Mouse (Mus musculus): ENCODE results near the gene A630095N17Rik. TPM values are rescaled to one million over a fixed set of nuclear protein-coding genes. Genes with fewer than 3 reads are reported as not detected.

Gene A630095N17Rik
- not detected in 2 replicates for polyA plus RNA-seq (2014; fragmentation: Nextera tagmentation; extraction: Ambion mirVana)

- Histone ChIP-seq H3K27me3 (replicated peaks; ENCODE audit: control insufficient read depth, insufficient read depth, low read length) (no peaks in the 10 kb centered on the region), H3K4me1 (ENCODE audit: control insufficient read depth, insufficient read depth, low read length) (no peaks in the 10 kb centered on the region), H3K27ac (replicated peaks; ENCODE audit: low read depth, low read length) (no peak within 1 kb of the TSS), H3K9me3 (ENCODE audit: control insufficient read depth, low read length) (no peaks in the 10 kb centered on the region), H3K9ac (ENCODE audit: low read depth, low read length) (no peak within 1 kb of the TSS), H3K36me3 (ENCODE audit: control insufficient read depth, insufficient read depth, low read length) (no peaks in the 10 kb centered on the region), H3K4me3 (ENCODE audit: low read depth, low read length) (no peak within 1 kb of the TSS), H3K4me2 (ENCODE audit: low read depth, low read length) (no peak within 1 kb of the TSS)
- DNase-seq (ENCODE audit: low spot score) (no peak), ATAC-seq (ENCODE audit: low read depth) (no peak)
- 69% methylated on average over 5 of the region's 5 CpGs for WGBS
Observed at GRCm38 (mm10) chr1:75231664-75232152, at the start of gene A630095N17Rik. TSS of gene A630095N17Rik (minus strand) at chr1:75232102.

- H3K9ac ChIP-seq (ENCODE audit: low read depth, low read length), result no peak within 1 kb of the TSS
- H3K36me3 ChIP-seq (ENCODE audit: control insufficient read depth, insufficient read depth, low read length), result no peaks in the 10 kb centered on the region
- H3K4me3 ChIP-seq (ENCODE audit: low read depth, low read length), result no peak within 1 kb of the TSS
- no peak for ATAC-seq (ENCODE audit: low read depth)
- no peak within 1 kb of the TSS for H3K27ac ChIP-seq (replicated peaks; ENCODE audit: low read depth, low read length)
- DNase-seq (ENCODE audit: low spot score), result no peak
- H3K4me1 ChIP-seq (ENCODE audit: control insufficient read depth, insufficient read depth, low read length), result no peaks in the 10 kb centered on the region
- no peaks in the 10 kb centered on the region for H3K9me3 ChIP-seq (ENCODE audit: control insufficient read depth, low read length)
- no peak within 1 kb of the TSS for H3K4me2 ChIP-seq (ENCODE audit: low read depth, low read length)
- 7% methylated on average over 13 of the region's 13 CpGs for WGBS
- H3K27me3 ChIP-seq (replicated peaks; ENCODE audit: control insufficient read depth, insufficient read depth, low read length), result peaks cover 19% of the 10 kb centered on the region
Observed at GRCm38 (mm10) chr1:75278228-75278627, 46.3 kb upstream of the A630095N17Rik start, which contains the start of gene Resp18. TSS of gene Resp18 (minus strand) at chr1:75278415.

- ATAC-seq (ENCODE audit: low read depth) (no peak), DNase-seq (ENCODE audit: low spot score) (peak; percentile 74)
- no peak overlapping the region for H3K27ac ChIP-seq (replicated peaks; ENCODE audit: low read depth, low read length)
- H3K9ac ChIP-seq (ENCODE audit: low read depth, low read length), result no peak overlapping the region
- WGBS, result 5% methylated on average over 22 of the region's 23 CpGs
- H3K36me3 ChIP-seq (ENCODE audit: control insufficient read depth, insufficient read depth, low read length), result no peaks in the 10 kb centered on the region
- H3K4me2 ChIP-seq (ENCODE audit: low read depth, low read length), result no peak overlapping the region
- no peaks in the 10 kb centered on the region for H3K4me1 ChIP-seq (ENCODE audit: control insufficient read depth, insufficient read depth, low read length)
- H3K9me3 ChIP-seq (ENCODE audit: control insufficient read depth, low read length), result no peaks in the 10 kb centered on the region
- peaks cover 19% of the 10 kb centered on the region for H3K27me3 ChIP-seq (replicated peaks; ENCODE audit: control insufficient read depth, insufficient read depth, low read length)
- no peak overlapping the region for H3K4me3 ChIP-seq (ENCODE audit: low read depth, low read length)
Observed at GRCm38 (mm10) chr1:75277195-75278188, 45.6 kb upstream of the A630095N17Rik start.

GRCm38 (mm10) chr1:75264091-75264880 is 32.4 kb upstream of the A630095N17Rik start, which contains the start of gene Ptprn:
TSS of gene Ptprn (minus strand) at chr1:75264502.
- Histone ChIP-seq H3K4me3 (ENCODE audit: low read depth, low read length) (peak within 1 kb of the TSS; percentile 15; the same call in 1 of the 2 replicates), H3K4me1 (ENCODE audit: control insufficient read depth, insufficient read depth, low read length) (no peaks in the 10 kb centered on the region), H3K27me3 (replicated peaks; ENCODE audit: control insufficient read depth, insufficient read depth, low read length) (peaks cover 53% of the 10 kb centered on the region), H3K4me2 (ENCODE audit: low read depth, low read length) (no peak within 1 kb of the TSS), H3K27ac (replicated peaks; ENCODE audit: low read depth, low read length) (no peak within 1 kb of the TSS), H3K9ac (ENCODE audit: low read depth, low read length) (no peak within 1 kb of the TSS), H3K9me3 (ENCODE audit: control insufficient read depth, low read length) (no peaks in the 10 kb centered on the region), H3K36me3 (ENCODE audit: control insufficient read depth, insufficient read depth, low read length) (no peaks in the 10 kb centered on the region)
- ATAC-seq (ENCODE audit: low read depth) (peak; percentile 37; the same call in 1 of the 2 replicates), DNase-seq (ENCODE audit: low spot score) (no peak)
- 19% methylated on average over 20 of the region's 32 CpGs for WGBS

GRCm38 (mm10) chr1:75262969-75263951 is 31.4 kb upstream of the A630095N17Rik start:
- Histone ChIP-seq H3K4me1 (ENCODE audit: control insufficient read depth, insufficient read depth, low read length) (no peaks in the 10 kb centered on the region), H3K4me3 (ENCODE audit: low read depth, low read length) (peak overlapping the region; percentile 15; the same call in 1 of the 2 replicates), H3K9ac (ENCODE audit: low read depth, low read length) (no peak overlapping the region), H3K27me3 (replicated peaks; ENCODE audit: control insufficient read depth, insufficient read depth, low read length) (peaks cover 53% of the 10 kb centered on the region), H3K27ac (replicated peaks; ENCODE audit: low read depth, low read length) (no peak overlapping the region), H3K9me3 (ENCODE audit: control insufficient read depth, low read length) (no peaks in the 10 kb centered on the region), H3K36me3 (ENCODE audit: control insufficient read depth, insufficient read depth, low read length) (no peaks in the 10 kb centered on the region), H3K4me2 (ENCODE audit: low read depth, low read length) (no peak overlapping the region)
- DNase-seq (ENCODE audit: low spot score) (peak; percentile 85), ATAC-seq (ENCODE audit: low read depth) (peak; percentile 44; the same call in 1 of the 2 replicates)
- WGBS, result 1% methylated on average over 33 of the region's 40 CpGs

- H3K4me1 ChIP-seq (ENCODE audit: control insufficient read depth, insufficient read depth, low read length), result no peaks in the 10 kb centered on the region
- H3K27me3 ChIP-seq (replicated peaks; ENCODE audit: control insufficient read depth, insufficient read depth, low read length), result peaks cover 49% of the 10 kb centered on the region
- DNase-seq (ENCODE audit: low spot score) (no peak), ATAC-seq (ENCODE audit: low read depth) (peak; percentile 41; the same call in 1 of the 2 replicates)
- H3K36me3 ChIP-seq (ENCODE audit: control insufficient read depth, insufficient read depth, low read length), result no peaks in the 10 kb centered on the region
- no peak overlapping the region for H3K4me2 ChIP-seq (ENCODE audit: low read depth, low read length)
- no peaks in the 10 kb centered on the region for H3K9me3 ChIP-seq (ENCODE audit: control insufficient read depth, low read length)
- no peak overlapping the region for H3K4me3 ChIP-seq (ENCODE audit: low read depth, low read length)
- no peak overlapping the region for H3K27ac ChIP-seq (replicated peaks; ENCODE audit: low read depth, low read length)
- H3K9ac ChIP-seq (ENCODE audit: low read depth, low read length), result no peak overlapping the region
Observed at GRCm38 (mm10) chr1:75261278-75261677, 29.4 kb upstream of the A630095N17Rik start.

- ATAC-seq (ENCODE audit: low read depth), result no peak
- Histone ChIP-seq H3K4me1 (ENCODE audit: control insufficient read depth, insufficient read depth, low read length) (peaks cover 4% of the 10 kb centered on the region; the same call in 1 of the 2 replicates), H3K9me3 (ENCODE audit: control insufficient read depth, low read length) (no peaks in the 10 kb centered on the region), H3K27me3 (replicated peaks; ENCODE audit: control insufficient read depth, insufficient read depth, low read length) (no peaks in the 10 kb centered on the region), H3K27ac (replicated peaks; ENCODE audit: low read depth, low read length) (no peak overlapping the region), H3K4me3 (ENCODE audit: low read depth, low read length) (no peak overlapping the region), H3K4me2 (ENCODE audit: low read depth, low read length) (no peak overlapping the region), H3K9ac (ENCODE audit: low read depth, low read length) (no peak overlapping the region), H3K36me3 (ENCODE audit: control insufficient read depth, insufficient read depth, low read length) (no peaks in the 10 kb centered on the region)
- no peak for DNase-seq (ENCODE audit: low spot score)
- 63% methylated on average over 10 of the region's 10 CpGs for whole genome bisulfite sequencing
Observed at GRCm38 (mm10) chr1:75255516-75256046, 23.7 kb upstream of the A630095N17Rik start.

Data from embryonic facial prominence, embryonic 14.5 days (tissue).